Mouse (Mus musculus): Measurements from ENCODE around the gene Hand1.
"Not testable (repeated sequence)": the region's sequence is repeated elsewhere in the genome, so short reads cannot be mapped to it uniquely, and the experiment has no call there.

Gene Hand1

GRCm38 (mm10) chr11:57833296-57833977 lies 819 bp upstream of the Hand1 start:
- DNase-seq (ENCODE audit: low spot score in 2 of 2): no peak

GRCm38 (mm10) chr11:57831861-57832260 lies 757 bp downstream of the Hand1 start:
- no peak for DNase-seq (ENCODE audit: low spot score in 2 of 2)

- DNase-seq (ENCODE audit: low spot score in 2 of 2): no peak
These were observed 1.3 kb downstream of the Hand1 start for GRCm38 (mm10) chr11:57831281-57831781.

- DNase-seq (ENCODE audit: low spot score in 2 of 2): no peak
These were observed 2.5 kb downstream of the Hand1 start for GRCm38 (mm10) chr11:57829871-57830775.

- no peak for DNase-seq (ENCODE audit: low spot score in 2 of 2)
These were observed 3.4 kb downstream of the Hand1 start for GRCm38 (mm10) chr11:57828955-57829870.

GRCm38 (mm10) chr11:57827915-57828545 lies 4.6 kb downstream of the Hand1 start:
- no peak for DNase-seq (ENCODE audit: low spot score in 2 of 2)

GRCm38 (mm10) chr11:57827048-57827914 lies 5.3 kb downstream of the Hand1 start:
- no peak for DNase-seq (ENCODE audit: low spot score in 2 of 2)

GRCm38 (mm10) chr11:57825234-57825633 lies 7.4 kb downstream of the Hand1 start:
- not testable (repeated sequence) for DNase-seq (ENCODE audit: low spot score in 2 of 2)

- no peak for DNase-seq (ENCODE audit: low spot score in 2 of 2)
These were observed 8.9 kb downstream of the Hand1 start for GRCm38 (mm10) chr11:57823714-57824113.

- DNase-seq (ENCODE audit: low spot score in 2 of 2): not testable (repeated sequence)
These were observed 9.5 kb downstream of the Hand1 start for GRCm38 (mm10) chr11:57823159-57823558.

- DNase-seq (ENCODE audit: low spot score in 2 of 2): peak; percentile 61 to 79
These were observed 12.5 kb downstream of the Hand1 start for GRCm38 (mm10) chr11:57819999-57820581.

GRCm38 (mm10) chr11:57818189-57818588 lies 14.4 kb downstream of the Hand1 start:
- DNase-seq (ENCODE audit: low spot score in 2 of 2): no peak

- no peak for DNase-seq (ENCODE audit: low spot score in 2 of 2)
These were observed 19.0 kb downstream of the Hand1 start for GRCm38 (mm10) chr11:57813641-57814040.

- no peak for DNase-seq (ENCODE audit: low spot score in 2 of 2)
These were observed 20.4 kb downstream of the Hand1 start for GRCm38 (mm10) chr11:57812212-57812611.

- DNase-seq (ENCODE audit: low spot score in 2 of 2): no peak
These were observed 21.6 kb downstream of the Hand1 start for GRCm38 (mm10) chr11:57811006-57811405.

GRCm38 (mm10) chr11:57809732-57810098 lies 22.9 kb downstream of the Hand1 start:
- no peak for DNase-seq (ENCODE audit: low spot score in 2 of 2)

GRCm38 (mm10) chr11:57809017-57809731 lies 23.4 kb downstream of the Hand1 start:
- no peak for DNase-seq (ENCODE audit: low spot score in 2 of 2)

- DNase-seq (ENCODE audit: low spot score in 2 of 2): no peak
These were observed 27.6 kb downstream of the Hand1 start for GRCm38 (mm10) chr11:57805047-57805446.

- no peak for DNase-seq (ENCODE audit: low spot score in 2 of 2)
These were observed 30.1 kb downstream of the Hand1 start for GRCm38 (mm10) chr11:57802511-57802870.

Data from spleen, postnatal 14 days (tissue).